Mouse (Mus musculus): ENCODE results near the gene Egln2.

DNA sequence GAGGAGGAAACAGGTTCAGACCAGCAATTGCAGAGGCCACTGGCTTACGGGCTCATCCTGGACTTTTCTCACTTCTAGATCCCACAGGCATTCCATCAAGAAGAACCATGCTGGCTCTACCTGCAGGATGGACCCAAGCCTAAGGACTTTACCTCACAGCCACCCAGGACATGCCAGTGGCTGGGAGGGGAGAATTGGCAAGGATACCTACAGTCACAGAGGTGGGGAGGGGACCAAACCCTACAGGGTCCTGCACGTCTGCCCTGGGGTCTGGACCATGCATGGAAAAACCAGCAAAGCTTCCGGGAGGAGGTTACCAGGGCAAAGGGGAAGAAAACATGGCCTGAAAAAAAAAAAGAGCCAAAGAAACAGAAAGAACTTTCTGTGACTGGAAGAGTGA, 4.4 kb upstream of the Egln2 start:
- TF ChIP-seq CTCF (conservative IDR thresholded peaks at IDR 0.05; ENCODE audit: low read length) (no peak), POU5F1 (IDR thresholded peaks at IDR 0.05; ENCODE audit: borderline replicate concordance, low read length) (no peak), NANOG (IDR thresholded peaks at IDR 0.05; ENCODE audit: borderline replicate concordance, low read length) (no peak)

Measured in E14TG2a.4 (cell line).